Mouse (Mus musculus) liver, postnatal 0 days (tissue): ENCODE data around the gene Hivep3. TPM values are rescaled to one million over a fixed set of nuclear protein-coding genes. Genes with fewer than 3 reads are reported as not detected.
A peak's percentile ranks its signal among the peaks of the same experiment; 100 is the strongest.

Experiments
- ATAC-seq: fragments of 200-750 bp; cut with Nextera tagmentation; 2 replicates; pipeline ENCODE4 v1.8.0; 2017; ENCODE audit warnings: mild to moderate bottlenecking, moderate library complexity
- DNase-seq: peaks from one replicate; pipeline ENCODE4 v3.0.0-alpha.2; 2016
- H3K27ac ChIP-seq: fragments of 300-500 bp; sonication (generic); 2 replicates; pipeline ENCODE4 v1.5.1; 2014; ENCODE audit warnings: antibody characterized with exemption, moderate library complexity, mild to moderate bottlenecking, low read depth
- H3K27me3 ChIP-seq: fragments of 300-500 bp; sonication (generic); 2 replicates; pipeline ENCODE4 v1.6.1; 2014; ENCODE audit warnings: low read length, control low read depth, mixed read lengths; ENCODE audit not compliant: insufficient read depth
- H3K36me3 ChIP-seq: fragments of 300-500 bp; sonication (generic); replicated peaks from 2 replicates; pipeline ENCODE4 v1.6.1; 2014; ENCODE audit warnings: mild to moderate bottlenecking, control low read depth, low read length, moderate library complexity, mixed read lengths; ENCODE audit not compliant: insufficient read depth
- H3K4me1 ChIP-seq: fragments of 300-500 bp; sonication (generic); 2 replicates; pipeline ENCODE4 v1.6.1; 2014; ENCODE audit warnings: antibody characterized with exemption, mild to moderate bottlenecking, control low read depth; ENCODE audit not compliant: insufficient read depth
- H3K4me2 ChIP-seq: fragments of 300-500 bp; sonication (generic); 2 replicates; pipeline ENCODE4 v1.6.1; 2014; ENCODE audit warnings: low read depth, mild to moderate bottlenecking, low read length, moderate library complexity, mixed read lengths
- H3K4me3 ChIP-seq: fragments of 300-500 bp; sonication (generic); 2 replicates; pipeline ENCODE4 v1.5.1; 2014; ENCODE audit warnings: low read depth, low read length
- H3K9ac ChIP-seq: fragments of 300-500 bp; sonication (generic); replicated peaks from 2 replicates; pipeline ENCODE4 v1.6.1; 2014; ENCODE audit warnings: mild to moderate bottlenecking, moderate library complexity
- H3K9me3 ChIP-seq: fragments of 300-500 bp; sonication (generic); 2 replicates; pipeline ENCODE4 v1.6.1; 2016; ENCODE audit warnings: mild to moderate bottlenecking, control low read depth, low read length, mixed read lengths
- CTCF ChIP-seq: sonication (generic); IDR thresholded peaks from 2 replicates; pipeline ENCODE4 v1.5.1; 2016; ENCODE audit warnings: antibody characterized with exemption, low read depth
- EP300 ChIP-seq: IDR thresholded peaks from 2 replicates; pipeline ENCODE4 v1.6.1; 2016; ENCODE audit warnings: antibody characterized with exemption, low read depth, mild to moderate bottlenecking
- WGBS: fragments of 180-500 bp; shearing (Covaris S2); extraction: QIAGEN DNeasy Blood & Tissue Kit; methylation state at CpG from one replicate; pipeline ENCODE4 v1.1.7; 2014; ENCODE audit not compliant: insufficient replicate concordance; 5-methylcytosine and 5-hydroxymethylcytosine counted together
- polyA plus RNA-seq: library from polyadenylated mRNA; unstranded; fragments of >200 nt; fragmentation: Nextera tagmentation; extraction: Ambion mirVana; gene quantifications from 2 replicates; pipeline ENCODE4 v1.2.1, GENCODE M21; 2015

Gene Hivep3
- polyA plus RNA-seq, 1 experiment from 2014 or later, result 3.8 TPM

DNA sequence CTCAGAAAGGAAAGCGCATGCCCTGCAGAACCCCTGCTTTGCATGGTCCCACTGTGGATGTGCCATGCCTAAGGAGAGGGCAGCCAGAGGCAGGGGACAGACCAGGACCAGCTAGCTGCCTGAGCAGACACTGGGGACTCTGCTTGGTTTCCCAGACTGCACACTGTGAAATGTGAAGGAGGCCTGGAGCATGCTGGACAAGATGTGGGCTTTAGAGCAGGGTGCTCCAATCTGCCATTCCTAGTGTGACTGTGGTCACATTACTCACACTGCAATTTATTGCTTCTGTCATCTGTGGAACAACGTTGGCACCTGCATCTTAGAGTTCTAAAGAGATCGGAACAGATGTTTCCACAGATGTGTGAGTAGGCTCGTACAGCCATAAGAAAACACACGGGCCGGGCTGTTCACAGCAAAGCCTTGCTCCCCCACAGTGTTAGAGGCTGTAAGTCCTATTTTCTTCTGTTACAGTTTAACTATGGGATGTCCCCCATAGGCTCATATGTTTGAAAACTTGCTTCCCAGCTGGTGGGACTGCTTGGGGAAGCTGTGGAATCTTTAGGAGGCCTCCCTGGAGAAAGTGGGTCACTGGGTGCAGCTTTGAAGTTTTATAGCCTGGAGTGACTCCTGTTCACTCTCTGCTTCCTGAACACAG is 154.1 kb downstream of the Hivep3 start:
- H3K27me3 ChIP-seq, result no peaks in the 10 kb centered on the region
- H3K4me3 ChIP-seq, result no peak overlapping the region
- ATAC-seq, result no peak

DNA sequence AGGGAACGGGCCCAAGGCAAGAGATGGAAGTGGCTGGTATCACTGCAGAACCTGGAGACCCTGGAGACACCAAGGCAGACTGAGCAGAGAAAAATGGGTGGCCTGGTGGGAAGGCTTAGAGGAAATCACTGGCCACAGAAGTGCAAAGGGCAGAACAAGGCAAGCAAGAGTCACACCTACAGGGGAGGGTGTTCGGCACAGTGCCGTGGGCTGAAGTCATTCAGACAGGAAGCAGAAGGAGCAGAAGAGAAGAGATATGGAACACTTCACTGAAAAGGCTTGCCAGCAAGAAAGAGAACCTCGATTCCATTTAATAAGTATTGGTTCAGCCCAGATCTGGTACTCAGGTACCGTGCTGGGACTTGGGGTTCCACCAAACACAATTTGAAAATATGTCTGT is 156.2 kb downstream of the Hivep3 start:
- no peak overlapping the region for H3K27ac ChIP-seq
- TF ChIP-seq EP300 (no peak), CTCF (no peak)
- no peak for DNase-seq
- H3K9me3 ChIP-seq, result no peaks in the 10 kb centered on the region
- no peak overlapping the region for H3K4me2 ChIP-seq
- H3K4me3 ChIP-seq, result no peak overlapping the region
- no peaks in the 10 kb centered on the region for H3K27me3 ChIP-seq
- H3K4me1 ChIP-seq, result no peaks in the 10 kb centered on the region
- no peak for ATAC-seq
- WGBS, result 27% methylated on average over 5 of the region's 5 CpGs
- H3K36me3 ChIP-seq, result no peaks in the 10 kb centered on the region
- no peak overlapping the region for H3K9ac ChIP-seq

More for the DNA sequence above, 154.1 kb downstream of the Hivep3 start:
- H3K36me3 ChIP-seq, result no peaks in the 10 kb centered on the region
- H3K27ac ChIP-seq, result no peak overlapping the region
- no peak overlapping the region for H3K9ac ChIP-seq
- no peaks in the 10 kb centered on the region for H3K9me3 ChIP-seq
- 68% methylated on average over 6 of the region's 6 CpGs for WGBS
- TF ChIP-seq EP300 (no peak), CTCF (no peak)
- no peak for DNase-seq
- no peak overlapping the region for H3K4me2 ChIP-seq
- no peaks in the 10 kb centered on the region for H3K4me1 ChIP-seq

DNA sequence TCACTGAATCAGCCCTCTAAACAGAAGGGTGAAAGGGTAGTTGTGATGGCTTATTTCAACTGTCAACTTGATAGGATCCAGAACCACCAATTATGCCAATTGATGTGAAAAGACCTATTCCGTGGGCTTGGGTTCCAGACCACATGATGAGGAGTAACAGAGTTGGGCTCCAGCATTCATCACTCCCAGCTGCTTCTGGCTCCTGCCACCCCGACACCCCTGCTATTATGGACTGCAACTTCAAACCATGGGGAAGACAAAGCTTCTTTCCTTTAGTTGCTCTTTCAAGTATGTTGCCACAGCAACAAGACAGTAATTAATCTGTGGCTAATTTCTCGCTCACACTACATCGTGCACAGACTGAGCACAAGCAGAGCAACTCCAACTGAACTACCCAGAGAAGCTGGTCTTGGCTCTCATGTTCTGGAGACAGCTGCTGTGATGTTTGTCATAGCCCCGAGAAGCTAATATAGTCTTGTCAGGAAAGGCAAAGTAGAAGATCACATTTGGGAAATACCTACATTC is 159.7 kb downstream of the Hivep3 start:
- Histone ChIP-seq H3K36me3 (no peaks in the 10 kb centered on the region), H3K27me3 (no peaks in the 10 kb centered on the region), H3K27ac (no peak overlapping the region), H3K9me3 (no peaks in the 10 kb centered on the region), H3K4me1 (no peaks in the 10 kb centered on the region), H3K9ac (no peak overlapping the region), H3K4me3 (no peak overlapping the region), H3K4me2 (no peak overlapping the region)
- ATAC-seq (no peak), DNase-seq (no peak)
- 82% methylated on average over 5 of the region's 5 CpGs for WGBS
- no peak for TF ChIP-seq CTCF
- no peak for TF ChIP-seq EP300

DNA sequence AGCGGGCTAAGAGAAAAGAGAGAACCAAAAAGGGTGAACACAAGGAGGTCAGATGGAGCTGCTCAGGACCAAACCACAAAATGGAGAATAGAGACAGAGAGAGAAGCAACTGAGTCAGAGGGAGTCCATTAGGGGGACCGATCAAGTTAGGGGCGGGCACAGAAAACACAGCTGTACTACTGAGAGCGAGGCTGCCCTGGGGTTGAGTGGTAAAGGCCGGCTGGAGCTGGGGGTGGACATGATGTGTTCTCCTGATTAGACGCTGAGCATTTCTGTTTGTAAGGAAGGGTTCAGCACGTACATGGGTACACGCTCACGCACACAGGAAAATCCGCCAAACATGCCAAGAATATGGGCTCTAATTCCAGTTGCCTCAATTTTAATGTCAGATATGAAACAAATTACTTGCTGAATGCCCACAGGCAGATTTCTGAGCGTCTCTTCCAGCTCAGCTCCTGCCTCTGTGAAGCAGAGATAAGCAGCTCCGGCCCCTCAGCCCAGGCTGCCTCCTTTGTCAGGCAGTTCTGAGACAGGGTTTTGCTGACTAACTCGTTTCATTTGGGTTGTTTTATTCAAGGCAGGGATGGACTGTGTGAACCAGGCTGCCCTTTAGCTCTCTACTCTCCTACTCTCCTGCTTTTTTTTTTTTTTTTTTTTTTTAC is 161.3 kb downstream of the Hivep3 start:
- ATAC-seq (peak; percentile 96), DNase-seq (peak; percentile 48)
- Histone ChIP-seq H3K4me2 (peak overlapping the region; percentile 48), H3K4me1 (no peaks in the 10 kb centered on the region), H3K36me3 (no peaks in the 10 kb centered on the region), H3K27me3 (no peaks in the 10 kb centered on the region), H3K9ac (no peak overlapping the region), H3K4me3 (no peak overlapping the region), H3K9me3 (no peaks in the 10 kb centered on the region), H3K27ac (peak overlapping the region; percentile 58)
- peak; percentile 45; the same call in 1 of the 2 replicates for TF ChIP-seq EP300
- TF ChIP-seq CTCF, result no peak
- WGBS, result 43% methylated on average over 13 of the region's 13 CpGs

DNA sequence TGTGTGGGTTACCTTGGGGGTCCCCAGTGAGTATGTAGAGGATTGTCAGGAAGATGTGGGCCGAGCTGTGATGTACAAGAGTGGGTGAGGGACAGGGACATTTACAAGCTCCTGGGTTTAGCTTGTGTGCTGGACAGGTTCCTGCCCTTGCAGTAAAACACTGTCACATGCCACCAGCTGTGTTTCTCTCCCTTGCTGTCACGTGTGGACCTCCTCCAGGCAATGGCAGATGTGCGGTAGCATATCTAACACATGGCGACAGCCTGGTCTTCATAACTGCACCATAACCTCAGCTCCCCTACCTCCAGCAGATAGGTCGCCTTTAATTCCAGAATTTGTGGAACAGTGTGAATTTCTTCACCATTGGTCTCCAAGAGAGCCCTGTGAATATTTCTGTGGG is 161.9 kb downstream of the Hivep3 start:
- peak overlapping the region; percentile 58 for H3K27ac ChIP-seq
- 66% methylated on average over 5 of the region's 5 CpGs for WGBS
- H3K4me1 ChIP-seq, result no peaks in the 10 kb centered on the region
- H3K27me3 ChIP-seq, result no peaks in the 10 kb centered on the region
- no peak overlapping the region for H3K9ac ChIP-seq
- DNase-seq (no peak), ATAC-seq (peak; percentile 54; the same call in 1 of the 2 replicates)
- no peak overlapping the region for H3K4me2 ChIP-seq
- TF ChIP-seq EP300 (no peak), CTCF (no peak)
- no peak overlapping the region for H3K4me3 ChIP-seq
- H3K36me3 ChIP-seq, result no peaks in the 10 kb centered on the region
- no peaks in the 10 kb centered on the region for H3K9me3 ChIP-seq

DNA sequence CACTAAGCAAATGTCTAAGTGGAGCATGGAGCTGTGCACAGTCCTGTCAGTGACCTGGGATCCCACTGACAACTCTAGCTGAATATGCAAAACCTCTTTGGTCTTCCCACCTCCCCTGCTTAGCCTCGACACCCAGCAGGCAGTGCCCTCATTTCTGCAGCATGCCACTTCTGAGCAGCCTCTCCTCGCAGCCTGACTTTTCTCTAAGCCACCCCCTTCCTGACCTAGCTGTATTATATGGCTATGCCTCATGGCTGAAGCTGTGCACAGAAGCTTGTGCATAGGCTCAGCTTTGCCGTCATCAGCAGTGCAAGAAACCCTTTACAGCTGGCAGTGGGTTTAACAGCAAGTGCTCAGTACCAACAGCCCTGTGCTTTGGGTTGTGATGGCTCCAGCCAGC is 163.0 kb downstream of the Hivep3 start:
- H3K9ac ChIP-seq, result no peak overlapping the region
- no peak overlapping the region for H3K4me3 ChIP-seq
- no peaks in the 10 kb centered on the region for H3K4me1 ChIP-seq
- ATAC-seq, result no peak
- H3K36me3 ChIP-seq, result no peaks in the 10 kb centered on the region
- no peak overlapping the region for H3K4me2 ChIP-seq
- no peaks in the 10 kb centered on the region for H3K9me3 ChIP-seq
- no peak overlapping the region for H3K27ac ChIP-seq
- no peak for DNase-seq
- TF ChIP-seq CTCF (no peak), EP300 (no peak)
- no peaks in the 10 kb centered on the region for H3K27me3 ChIP-seq
- 75% methylated on average over 3 of the region's 3 CpGs for WGBS
